Mouse (Mus musculus) testis, adult 10 weeks (tissue): ENCODE data around the gene Prr23a2. TPM values are rescaled to one million over a fixed set of nuclear protein-coding genes. Genes with fewer than 3 reads are reported as not detected.

ENCODE experiments used
- polyA plus RNA-seq: library from polyadenylated mRNA; stranded (reverse); fragments of 350-450 nt; fragmentation: Illumina TruSeq; extraction: RNeasy Lipid Tissue Mini Kit (QIAGEN cat#74804); gene quantifications from one replicate; pipeline ENCODE4 v1.2.3, GENCODE M21; 2014; ENCODE audit warnings: low read depth, low replicate concordance

The Prr23a2 gene
- not detected for polyA plus RNA-seq

GRCm38 (mm10) chr9:98856210-98856609 is at the start of gene Prr23a2:
TSS of gene Prr23a2 (plus strand) at chr9:98856494.

GRCm38 (mm10) chr9:98842117-98842516 is 14.2 kb upstream of the Prr23a2 start, which contains the start of gene Prr23a1:
TSS of gene Prr23a1 (plus strand) at chr9:98842503.

DNA sequence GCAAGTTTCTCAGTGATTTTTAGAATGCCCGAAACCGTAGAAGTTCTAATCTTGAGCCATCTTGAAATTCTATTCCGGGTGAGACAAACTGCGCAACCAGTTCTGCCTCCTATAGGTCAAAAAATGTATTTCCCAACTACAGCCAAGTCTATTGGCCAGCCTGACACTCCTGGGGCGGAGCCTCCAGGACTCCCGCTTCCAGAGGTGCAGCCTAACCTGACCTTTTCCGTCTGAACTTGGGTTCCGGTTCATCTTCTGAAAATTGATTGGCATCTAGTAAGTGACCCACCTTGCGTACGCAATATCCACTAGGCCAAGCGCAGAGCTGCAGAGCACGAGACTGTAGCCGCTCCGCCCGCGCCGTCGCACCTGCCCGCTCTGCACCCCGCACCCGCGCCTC is 8.3 kb downstream of the Prr23a2 start, which contains the start of gene Prr23a3:
Gene Prr23a3, plus strand, starts transcription at position 197 of the 400 bp plus-strand sequence.

GRCm38 (mm10) chr9:98902819-98903218 is 46.5 kb downstream of the Prr23a2 start, which contains the start of gene 7420426K07Rik:
TSS of gene 7420426K07Rik (plus strand) at chr9:98903119.

Other genes starting within 250 kb of the Prr23a2 start
- not detected for gene Prr23a1, start 14.0 kb upstream of the Prr23a2 start, polyA plus RNA-seq
- 0.41 TPM for gene Prr23a3, start 8.3 kb downstream of the Prr23a2 start, polyA plus RNA-seq
- gene 7420426K07Rik, start 46.6 kb downstream of the Prr23a2 start, polyA plus RNA-seq: not detected
- not detected for gene Foxl2, start 98.8 kb downstream of the Prr23a2 start, polyA plus RNA-seq
- 19.8 TPM for gene Faim, start 129.9 kb downstream of the Prr23a2 start, polyA plus RNA-seq
- gene Gm1123, start 179.2 kb downstream of the Prr23a2 start, polyA plus RNA-seq: 0.27 TPM